Mouse (Mus musculus): ENCODE measurements around the gene Ankrd11. TPM values are rescaled to one million over a fixed set of nuclear protein-coding genes. Genes with fewer than 3 reads are reported as not detected.
"Not testable (repeated sequence)": the region's sequence is repeated elsewhere in the genome, so short reads cannot be mapped to it uniquely, and the experiment has no call there.

Gene Ankrd11
- polyA plus RNA-seq, 1 experiment = 56.4 TPM

- TF ChIP-seq MAX (IDR thresholded peaks at IDR 0.05; ENCODE audit: low read depth) (no peak), POLR2AphosphoS2 (IDR thresholded peaks at IDR 0.05; ENCODE audit: insufficient read length, low read depth) (no peak), TCF12 (IDR thresholded peaks at IDR 0.05; ENCODE audit: insufficient read depth, poor library complexity, severe bottlenecking) (no peak), POLR2A (IDR thresholded peaks at IDR 0.05; ENCODE audit: insufficient read length, low read depth) (no peak), E2F4 (IDR thresholded peaks at IDR 0.05; ENCODE audit: insufficient read depth) (no peak), MYOG (IDR thresholded peaks at IDR 0.05; ENCODE audit: control insufficient read depth in 1 of 3, insufficient read depth in 1 of 3, insufficient read length in 2 of 3, low read depth in 2 of 3) (no peak), SRF (IDR thresholded peaks at IDR 0.05; ENCODE audit: control insufficient read depth, insufficient read length, low read depth) (no peak), TCF3 (IDR thresholded peaks at IDR 0.05; ENCODE audit: insufficient read length, low read depth) (no peak), CEBPB (IDR thresholded peaks at IDR 0.05; ENCODE audit: insufficient read depth, poor library complexity, severe bottlenecking) (no peak), MYOD1 (IDR thresholded peaks at IDR 0.05; ENCODE audit: control insufficient read depth in 1 of 3, insufficient read length in 2 of 3, low read depth in 2 of 3) (no peak), USF1 (IDR thresholded peaks at IDR 0.05; ENCODE audit: low read depth) (no peak)
- Histone ChIP-seq H3K4me3 (no peak overlapping the region), H3K27me3 (ENCODE audit: control insufficient read depth, insufficient read depth, insufficient read length) (no peaks in the 10 kb centered on the region)
Observed at GRCm38 (mm10) chr8:123031321-123031978, 10.6 kb downstream of the Ankrd11 start.

GRCm38 (mm10) chr8:123030091-123030490 lies 12.0 kb downstream of the Ankrd11 start:
- not testable (repeated sequence) for H3K4me2 ChIP-seq (ENCODE audit: low read depth); H3ac ChIP-seq (ENCODE audit: control insufficient read depth, insufficient read length); H3K27me3 ChIP-seq (ENCODE audit: control insufficient read depth, insufficient read depth, insufficient read length); H3K36me3 ChIP-seq (ENCODE audit: control insufficient read depth, insufficient read depth); H3K4me3 ChIP-seq
- peaks cover 99% of the 10 kb centered on the region for H3K79me2 ChIP-seq (ENCODE audit: control insufficient read depth, insufficient read depth)

More at GRCm38 (mm10) chr8:123031321-123031978, 10.6 kb downstream of the Ankrd11 start:
- no peak overlapping the region for H3ac ChIP-seq (ENCODE audit: control insufficient read depth, insufficient read length)
- H3K36me3 ChIP-seq (ENCODE audit: control insufficient read depth, insufficient read depth) = no peaks in the 10 kb centered on the region
- peaks cover 99% of the 10 kb centered on the region for H3K79me2 ChIP-seq (ENCODE audit: control insufficient read depth, insufficient read depth)
- H3K4me2 ChIP-seq (ENCODE audit: low read depth) = no peak overlapping the region

- TF ChIP-seq E2F4 (IDR thresholded peaks at IDR 0.05; ENCODE audit: insufficient read depth) (no peak), TCF12 (IDR thresholded peaks at IDR 0.05; ENCODE audit: insufficient read depth, poor library complexity, severe bottlenecking) (no peak), SRF (IDR thresholded peaks at IDR 0.05; ENCODE audit: control insufficient read depth, insufficient read length, low read depth) (no peak), POLR2A (IDR thresholded peaks at IDR 0.05; ENCODE audit: insufficient read length, low read depth) (no peak)
- H3K4me2 ChIP-seq (ENCODE audit: low read depth) = no peak overlapping the region
- no peaks in the 10 kb centered on the region for H3K27me3 ChIP-seq (ENCODE audit: control insufficient read depth, insufficient read depth, insufficient read length)
- no peak overlapping the region for H3ac ChIP-seq (ENCODE audit: control insufficient read depth, insufficient read length)
- no peak overlapping the region for H3K4me3 ChIP-seq
- H3K36me3 ChIP-seq (ENCODE audit: control insufficient read depth, insufficient read depth) = no peaks in the 10 kb centered on the region
- peaks cover 99% of the 10 kb centered on the region for H3K79me2 ChIP-seq (ENCODE audit: control insufficient read depth, insufficient read depth)
Observed at GRCm38 (mm10) chr8:123027786-123028185, 14.3 kb downstream of the Ankrd11 start.

- H3K4me2 ChIP-seq (ENCODE audit: low read depth) = no peak overlapping the region
- H3K79me2 ChIP-seq (ENCODE audit: control insufficient read depth, insufficient read depth) = peaks cover 99% of the 10 kb centered on the region
- no peaks in the 10 kb centered on the region for H3K36me3 ChIP-seq (ENCODE audit: control insufficient read depth, insufficient read depth)
- no peak overlapping the region for H3K4me3 ChIP-seq
- H3K27me3 ChIP-seq (ENCODE audit: control insufficient read depth, insufficient read depth, insufficient read length) = no peaks in the 10 kb centered on the region
- no peak overlapping the region for H3ac ChIP-seq (ENCODE audit: control insufficient read depth, insufficient read length)
- TF ChIP-seq CEBPB (IDR thresholded peaks at IDR 0.05; ENCODE audit: insufficient read depth, poor library complexity, severe bottlenecking) = no peak
- TF ChIP-seq USF1 (IDR thresholded peaks at IDR 0.05; ENCODE audit: low read depth) = no peak
Observed at GRCm38 (mm10) chr8:123025951-123026351, 16.1 kb downstream of the Ankrd11 start.

- TF ChIP-seq POLR2AphosphoS2 (IDR thresholded peaks at IDR 0.05; ENCODE audit: insufficient read length, low read depth) (no peak), SRF (IDR thresholded peaks at IDR 0.05; ENCODE audit: control insufficient read depth, insufficient read length, low read depth) (no peak), MYOG (IDR thresholded peaks at IDR 0.05; ENCODE audit: control insufficient read depth in 1 of 3, insufficient read depth in 1 of 3, insufficient read length in 2 of 3, low read depth in 2 of 3) (no peak), TCF12 (IDR thresholded peaks at IDR 0.05; ENCODE audit: insufficient read depth, poor library complexity, severe bottlenecking) (no peak), POLR2A (IDR thresholded peaks at IDR 0.05; ENCODE audit: insufficient read length, low read depth) (no peak), CEBPB (IDR thresholded peaks at IDR 0.05; ENCODE audit: insufficient read depth, poor library complexity, severe bottlenecking) (no peak), MYOD1 (IDR thresholded peaks at IDR 0.05; ENCODE audit: control insufficient read depth in 1 of 3, insufficient read length in 2 of 3, low read depth in 2 of 3) (no peak), REST (IDR thresholded peaks at IDR 0.05; ENCODE audit: insufficient read depth, insufficient read length) (no peak), MAX (IDR thresholded peaks at IDR 0.05; ENCODE audit: low read depth) (no peak), E2F4 (IDR thresholded peaks at IDR 0.05; ENCODE audit: insufficient read depth) (no peak), TCF3 (IDR thresholded peaks at IDR 0.05; ENCODE audit: insufficient read length, low read depth) (no peak), USF1 (IDR thresholded peaks at IDR 0.05; ENCODE audit: low read depth) (no peak)
- Histone ChIP-seq H3K4me2 (ENCODE audit: low read depth) (no peak overlapping the region), H3K27me3 (ENCODE audit: control insufficient read depth, insufficient read depth, insufficient read length) (no peaks in the 10 kb centered on the region), H3ac (ENCODE audit: control insufficient read depth, insufficient read length) (no peak overlapping the region), H3K36me3 (ENCODE audit: control insufficient read depth, insufficient read depth) (no peaks in the 10 kb centered on the region), H3K79me2 (ENCODE audit: control insufficient read depth, insufficient read depth) (peaks cover 100% of the 10 kb centered on the region), H3K4me3 (no peak overlapping the region)
Observed at GRCm38 (mm10) chr8:123024226-123024625, 17.9 kb downstream of the Ankrd11 start.

Measured in myocyte (in vitro differentiated cells).